Mouse (Mus musculus): ENCODE data around the gene Bfar.

Gene Bfar

GRCm38 (mm10) chr16:13671685-13672385 is at the start of gene Bfar, which contains the start of gene 3110001I22Rik:
TSS of gene Bfar (plus strand) at chr16:13671858.
TSS of gene 3110001I22Rik (plus strand) at chr16:13671929.
- CTCF ChIA-PET, result interaction anchor here in 3 of 4 experiments (0.6 to 1.8 kb wide), 7 partner anchors 8 to 139 kb away, joined by 3 to 5 read pairs (median 3); no protein-coding TSS in a partner anchor
- POLR2A ChIA-PET, result interaction anchor here (0.7 to 3.7 kb wide), 82 partner anchors 8 to 562 kb away, joined by 3 to 25 read pairs (median 4); partner anchors contain the start of genes Ntan1 (in 2 of the 4), Rrn3 (in 2 of the 4), Mpv17l (in 1 of the 4) and Pdxdc1 (in 1 of the 4)

GRCm38 (mm10) chr16:13628345-13628744 is 43.3 kb upstream of the Bfar start:
- ChIA-PET POLR2A (no interaction called here), CTCF (no interaction called here)

GRCm38 (mm10) chr16:13638198-13638597 is 33.5 kb upstream of the Bfar start:
- CTCF ChIA-PET, result interaction anchor here in 2 of 4 experiments (0.6 to 1.0 kb wide), 3 partner anchors 20 to 520 kb away, joined by 3 to 5 read pairs (median 3); no protein-coding TSS in a partner anchor

GRCm38 (mm10) chr16:13639508-13639907 is 32.1 kb upstream of the Bfar start:
- ChIA-PET CTCF (interaction anchor here (0.6 to 2.5 kb wide), 17 partner anchors 11 to 331 kb away, joined by 3 to 10 read pairs (median 3); no protein-coding TSS in a partner anchor), POLR2A (interaction anchor here in 3 of 4 experiments (0.8 to 1.6 kb wide), 9 partner anchors 8 to 165 kb away, joined by 3 to 8 read pairs (median 3); partner anchors contain the start of genes 3110001I22Rik (in 2 of the 3) and Bfar (in 2 of the 3))

More at GRCm38 (mm10) chr16:13638198-13638597, 33.5 kb upstream of the Bfar start:
- POLR2A ChIA-PET, result interaction anchor here in 1 of 4 experiments (1.1 to 1.4 kb wide), 2 partner anchors 17 to 34 kb away, joined by 3 read pairs; partner anchors contain the start of genes 3110001I22Rik and Bfar

GRCm38 (mm10) chr16:13640064-13640463 is 31.6 kb upstream of the Bfar start:
- CTCF ChIA-PET, result interaction anchor here (0.6 to 2.5 kb wide), 26 partner anchors 9 to 512 kb away, joined by 3 to 18 read pairs (median 3); partner anchors contain the start of genes 3110001I22Rik (in 1 of the 4) and Bfar (in 1 of the 4)
- POLR2A ChIA-PET, result interaction anchor here in 3 of 4 experiments (0.8 to 1.6 kb wide), 12 partner anchors 9 to 194 kb away, joined by 3 to 8 read pairs (median 3); partner anchors contain the start of genes 3110001I22Rik (in 2 of the 3) and Bfar (in 2 of the 3)

- POLR2A ChIA-PET, result interaction anchor here in 1 of 4 experiments (0.8 kb wide), 1 partner anchor 13 kb away, joined by 3 read pairs; no protein-coding TSS in a partner anchor
- CTCF ChIA-PET, result no interaction called here
Measured at GRCm38 (mm10) chr16:13644474-13644873, 27.2 kb upstream of the Bfar start.

GRCm38 (mm10) chr16:13645930-13646329 is 25.7 kb upstream of the Bfar start:
- POLR2A ChIA-PET, result interaction anchor here in 1 of 4 experiments (0.9 kb wide), 1 partner anchor 10 kb away, joined by 3 read pairs; no protein-coding TSS in a partner anchor
- CTCF ChIA-PET, result no interaction called here

- CTCF ChIA-PET, result interaction anchor here in 2 of 4 experiments (0.9 to 2.4 kb wide), 3 partner anchors 8 to 21 kb away, joined by 3 to 8 read pairs (median 3); no protein-coding TSS in a partner anchor
- POLR2A ChIA-PET, result interaction anchor here in 3 of 4 experiments (0.6 to 2.2 kb wide), 8 partner anchors 9 to 160 kb away, joined by 3 to 11 read pairs (median 4); partner anchors contain the start of genes 3110001I22Rik (in 3 of the 3), Bfar (in 3 of the 3), Ntan1 (in 1 of the 3) and Rrn3 (in 1 of the 3)
Measured at GRCm38 (mm10) chr16:13658886-13659285, 12.8 kb upstream of the Bfar start.

GRCm38 (mm10) chr16:13660736-13661135 is 10.9 kb upstream of the Bfar start:
- CTCF ChIA-PET, result interaction anchor here in 1 of 4 experiments (2.4 kb wide), 1 partner anchor 21 kb away, joined by 8 read pairs; no protein-coding TSS in a partner anchor

GRCm38 (mm10) chr16:13667878-13668343 is 3.7 kb upstream of the Bfar start, which contains the start of gene Parn:
TSS of gene Parn (minus strand) at chr16:13668170.
- POLR2A ChIA-PET, result interaction anchor here in 3 of 4 experiments (0.6 to 2.4 kb wide), 10 partner anchors 14 to 132 kb away, joined by 3 to 9 read pairs (median 3); partner anchors contain the start of gene Rrn3 (in 1 of the 3)
- CTCF ChIA-PET, result no interaction called here

More at GRCm38 (mm10) chr16:13660736-13661135, 10.9 kb upstream of the Bfar start:
- POLR2A ChIA-PET, result interaction anchor here in 1 of 4 experiments (1.0 kb wide), 1 partner anchor 11 kb away, joined by 3 read pairs; the partner anchor contains the start of gene 3110001I22Rik

GRCm38 (mm10) chr16:13668402-13669108 is 3.1 kb upstream of the Bfar start:
- ChIA-PET CTCF (no interaction called here), POLR2A (interaction anchor here in 1 of 4 experiments (0.6 to 2.4 kb wide), 6 partner anchors 14 to 112 kb away, joined by 3 to 9 read pairs (median 6); partner anchors contain the start of gene Rrn3)

- ChIA-PET CTCF (no interaction called here), POLR2A (interaction anchor here in 1 of 4 experiments (1.5 kb wide), 1 partner anchor 78 kb away, joined by 3 read pairs; no protein-coding TSS in a partner anchor)
Measured at GRCm38 (mm10) chr16:13669282-13669681, 2.4 kb upstream of the Bfar start.

GRCm38 (mm10) chr16:13670896-13671295 is 762 bp upstream of the Bfar start:
- ChIA-PET POLR2A (interaction anchor here in 3 of 4 experiments (0.6 to 3.7 kb wide), 55 partner anchors 8 to 561 kb away, joined by 3 to 25 read pairs (median 5); partner anchors contain the start of genes Ntan1 (in 2 of the 3), Mpv17l (in 1 of the 3), Pdxdc1 (in 1 of the 3) and Rrn3 (in 1 of the 3)), CTCF (interaction anchor here in 2 of 4 experiments (0.7 to 1.8 kb wide), 3 partner anchors 63 to 138 kb away, joined by 3 to 5 read pairs (median 3); no protein-coding TSS in a partner anchor)

- ChIA-PET CTCF (interaction anchor here in 2 of 4 experiments (0.6 to 1.8 kb wide), 4 partner anchors 9 to 82 kb away, joined by 3 to 5 read pairs (median 4); no protein-coding TSS in a partner anchor), POLR2A (interaction anchor here (0.8 to 3.7 kb wide), 60 partner anchors 8 to 486 kb away, joined by 3 to 25 read pairs (median 5); partner anchors contain the start of genes Rrn3 (in 2 of the 4), Mpv17l (in 1 of the 4), Ntan1 (in 1 of the 4) and Pdxdc1 (in 1 of the 4))
Measured at GRCm38 (mm10) chr16:13672386-13672898, 784 bp downstream of the Bfar start.

- CTCF ChIA-PET, result no interaction called here
- POLR2A ChIA-PET, result interaction anchor here in 2 of 4 experiments (2.1 to 3.7 kb wide), 4 partner anchors 10 to 107 kb away, joined by 9 to 24 read pairs (median 15); partner anchors contain the start of gene Rrn3 (in 1 of the 2)
Measured at GRCm38 (mm10) chr16:13673114-13673513, 1.5 kb downstream of the Bfar start.

- ChIA-PET POLR2A (interaction anchor here in 2 of 4 experiments (0.6 to 1.4 kb wide), 3 partner anchors 11 to 18 kb away, joined by 3 read pairs; no protein-coding TSS in a partner anchor), CTCF (no interaction called here)
Measured at GRCm38 (mm10) chr16:13674511-13674910, 2.9 kb downstream of the Bfar start.
